Mouse (Mus musculus): ENCODE measurements around the gene Ttll10. TPM values are rescaled to one million over a fixed set of nuclear protein-coding genes. Genes with fewer than 3 reads are reported as not detected.

Gene Ttll10
- not detected for total RNA-seq (2021)
- long read RNA-seq, experiment 1 = 0 reads
- long read RNA-seq, experiment 2 = 0 reads

DNA sequence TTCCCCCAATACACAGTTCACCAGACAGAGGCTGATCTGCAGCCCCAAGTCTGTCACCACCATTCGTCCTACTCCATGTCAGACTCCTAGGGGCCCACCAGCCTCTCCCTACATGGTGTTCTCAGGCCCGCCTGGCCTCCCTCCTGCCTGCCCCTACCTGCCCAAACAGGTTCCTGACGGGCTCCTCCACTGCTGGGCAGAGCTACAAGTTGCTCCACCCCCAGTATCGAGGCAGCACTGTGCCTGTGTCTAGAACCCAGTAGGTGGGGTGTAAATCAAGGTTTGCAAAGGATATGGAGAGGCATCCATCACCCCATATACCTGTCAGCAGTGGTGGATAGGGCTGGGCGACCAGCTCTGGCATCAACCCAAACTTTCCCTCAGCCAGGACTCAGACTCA, at the start of gene Ttll10:
Gene Ttll10, minus strand, starts transcription at position 154 of the 400 bp plus-strand sequence.
- intact Hi-C loops (cut with DNase I) = no loop called here
- DNase-seq = no peak

- intact Hi-C loops (cut with DNase I) = no loop called here
- no peak for DNase-seq
Measured at GRCm38 (mm10) chr4:156103342-156103741, 44.1 kb upstream of the Ttll10 start.

GRCm38 (mm10) chr4:156101481-156101903, 42.3 kb upstream of the Ttll10 start:
- no peak for DNase-seq
- intact Hi-C loops (cut with DNase I) = loop anchor here (2.0 kb wide), 1 partner anchor 143 kb away; no protein-coding TSS in a partner anchor

DNA sequence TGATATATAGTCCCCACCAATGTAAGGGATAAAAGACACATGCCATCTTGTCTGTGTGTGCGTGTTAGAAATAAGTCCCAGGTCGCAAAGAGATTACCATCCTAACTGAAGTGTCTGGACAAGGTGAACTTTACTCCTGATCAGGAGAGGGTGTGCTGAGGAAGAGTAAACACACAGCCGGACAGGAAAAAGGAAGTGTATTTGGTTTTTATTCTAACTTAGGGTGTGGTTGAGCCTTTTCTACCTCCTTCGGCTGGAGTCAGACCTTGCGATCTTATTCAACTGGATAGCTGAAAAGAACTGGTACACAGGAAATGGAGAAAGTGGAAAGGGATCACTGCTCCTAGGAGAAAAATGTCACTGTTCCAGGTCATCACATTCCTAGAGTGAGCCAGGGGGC, 41.3 kb upstream of the Ttll10 start:
- intact Hi-C loops (cut with DNase I) = loop anchor here (1.0 to 2.0 kb wide), 2 partner anchors 30 to 142 kb away; no protein-coding TSS in a partner anchor
- DNase-seq = no peak

DNA sequence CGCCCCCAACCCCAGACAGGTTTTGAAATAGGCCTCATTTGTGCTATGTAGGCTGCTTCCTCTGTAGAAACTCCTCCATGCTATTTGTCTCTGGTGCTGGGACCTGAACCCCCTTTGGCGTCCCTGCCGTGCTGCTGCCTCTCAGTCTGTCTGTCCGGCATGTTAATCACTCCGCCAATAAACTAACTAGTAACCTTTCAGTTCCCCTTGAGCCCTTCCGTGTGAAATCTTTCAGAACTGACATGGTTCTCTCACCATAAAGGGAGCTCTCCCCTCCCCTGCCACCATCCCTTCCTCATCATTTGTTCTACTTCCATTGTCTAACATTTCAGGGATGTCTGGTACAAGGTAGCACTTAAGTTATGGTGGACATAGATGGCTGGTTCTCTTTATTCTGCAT, 40.2 kb upstream of the Ttll10 start:
- intact Hi-C loops (cut with DNase I) = loop anchor here (5.0 kb wide), 1 partner anchor 127 kb away; no protein-coding TSS in a partner anchor
- no peak for DNase-seq

DNA sequence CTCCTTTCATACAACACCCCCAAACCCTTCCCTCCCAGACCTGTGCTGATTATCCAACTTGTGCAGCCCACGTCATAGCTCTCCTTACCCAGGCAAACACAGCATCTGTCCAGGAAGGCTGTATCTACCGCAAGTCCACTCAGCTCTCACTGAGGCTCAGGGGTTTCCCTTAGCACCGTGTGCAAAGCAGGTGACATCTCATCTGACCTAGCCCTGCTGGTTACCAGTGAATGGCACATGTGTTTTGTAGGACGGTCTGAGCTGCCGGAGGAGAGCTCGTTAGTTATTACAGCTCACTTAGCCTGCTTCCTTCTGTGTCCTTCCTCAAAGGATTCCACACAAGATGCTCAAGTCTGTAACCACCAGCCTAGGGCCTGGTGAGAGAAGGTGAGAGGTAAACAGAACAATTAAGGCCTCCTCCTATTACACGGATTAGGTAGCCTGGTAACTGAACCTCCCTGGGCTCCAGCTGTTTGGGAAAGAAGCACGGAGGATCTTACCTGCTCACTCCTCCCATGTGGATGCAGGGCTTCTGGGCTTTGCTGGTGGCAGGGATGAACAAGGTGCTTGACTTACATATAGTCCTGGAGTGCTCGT, 38.7 kb upstream of the Ttll10 start:
- DNase-seq = no peak
- intact Hi-C loops (cut with DNase I) = loop anchor here (5.0 kb wide), 1 partner anchor 126 kb away; no protein-coding TSS in a partner anchor

DNA sequence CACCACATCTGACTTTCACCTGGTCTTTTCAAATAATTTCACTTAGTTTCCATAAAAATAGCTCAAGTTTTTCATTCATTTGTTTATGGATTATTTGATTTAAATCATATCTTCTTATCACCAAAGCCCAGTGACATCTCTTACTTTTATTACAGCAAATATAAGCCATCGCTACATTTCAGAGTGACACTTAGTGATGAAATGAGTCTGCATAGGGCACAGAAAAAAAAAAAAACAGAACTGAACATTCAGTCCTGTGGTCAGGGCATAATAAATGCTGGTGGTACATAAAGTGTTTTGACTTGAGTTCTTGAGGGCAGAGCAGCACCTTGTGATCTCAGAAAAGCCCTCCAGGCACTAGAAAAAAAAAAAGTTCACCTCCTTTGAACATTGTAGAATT, 37.0 kb upstream of the Ttll10 start:
- DNase-seq = no peak
- intact Hi-C loops (cut with DNase I) = loop anchor here (5.0 kb wide), 1 partner anchor 124 kb away; no protein-coding TSS in a partner anchor

- intact Hi-C loops (cut with DNase I) = no loop called here
- no peak for DNase-seq
Measured at GRCm38 (mm10) chr4:156093758-156094157, 34.5 kb upstream of the Ttll10 start.

DNA sequence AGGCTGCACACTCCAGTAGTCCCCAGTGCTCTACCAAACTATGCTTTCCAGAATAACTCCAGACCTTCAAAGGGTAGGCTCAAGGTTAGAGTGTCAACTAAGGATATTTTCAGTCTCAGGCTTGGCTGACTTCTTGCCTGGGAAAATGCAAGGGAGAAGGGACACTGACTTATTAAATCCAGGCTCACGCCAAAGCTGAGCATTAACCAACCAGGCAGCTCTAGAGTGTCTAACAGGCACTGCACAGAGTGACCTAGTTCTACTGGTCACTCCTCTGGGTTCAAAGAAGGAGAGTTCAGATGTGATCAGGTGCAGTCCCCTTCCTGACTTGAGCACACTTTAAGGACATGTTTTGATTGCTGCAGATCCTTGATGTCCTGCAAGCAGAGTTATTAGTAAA, 33.6 kb upstream of the Ttll10 start:
- intact Hi-C loops (cut with DNase I) = no loop called here
- no peak for DNase-seq

GRCm38 (mm10) chr4:156091236-156091635, 32.0 kb upstream of the Ttll10 start:
- no peak for DNase-seq
- intact Hi-C loops (cut with DNase I) = no loop called here

GRCm38 (mm10) chr4:156087398-156088087, 28.3 kb upstream of the Ttll10 start:
- intact Hi-C loops (cut with DNase I) = no loop called here
- DNase-seq = no peak

GRCm38 (mm10) chr4:156085256-156085655, 26.0 kb upstream of the Ttll10 start:
- DNase-seq = no peak
- intact Hi-C loops (cut with DNase I) = no loop called here

DNA sequence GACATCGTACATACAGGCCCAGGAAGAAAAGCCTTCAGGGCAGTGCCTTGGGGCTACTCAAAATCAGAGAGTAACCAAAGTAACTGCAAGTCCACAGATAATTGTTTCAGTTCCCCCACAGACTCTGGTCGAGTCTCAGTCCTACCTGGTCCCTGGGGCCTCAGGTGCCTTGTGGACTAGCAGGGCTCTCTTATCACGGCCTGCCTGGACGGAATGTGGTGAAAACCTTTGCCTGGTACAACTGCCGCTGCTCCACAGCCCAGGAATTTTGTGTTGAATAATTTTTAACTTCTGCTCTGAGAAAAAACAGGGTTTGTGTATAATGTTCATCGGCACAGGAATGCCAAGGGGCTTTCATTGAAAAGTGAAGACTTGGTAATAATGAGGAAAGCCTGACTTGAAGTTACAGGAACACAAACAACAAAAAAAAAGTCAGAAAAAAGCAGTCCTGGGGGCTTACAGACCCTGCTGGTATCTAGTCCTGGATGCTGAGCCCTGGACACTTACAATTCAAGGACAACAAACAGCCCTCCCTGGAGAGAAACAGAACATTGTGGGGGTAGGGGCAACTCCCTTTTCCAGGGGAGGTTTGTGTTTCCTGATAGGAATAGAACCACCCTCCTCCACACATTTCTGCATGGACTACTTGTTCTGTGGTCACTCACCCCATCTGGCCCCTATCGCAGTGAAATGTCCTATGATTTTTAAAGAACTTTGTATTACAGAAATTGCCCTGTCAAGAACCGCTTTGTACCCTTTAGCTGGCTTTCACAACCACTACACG, 25.1 kb upstream of the Ttll10 start:
- intact Hi-C loops (cut with DNase I) = no loop called here
- DNase-seq = no peak

DNA sequence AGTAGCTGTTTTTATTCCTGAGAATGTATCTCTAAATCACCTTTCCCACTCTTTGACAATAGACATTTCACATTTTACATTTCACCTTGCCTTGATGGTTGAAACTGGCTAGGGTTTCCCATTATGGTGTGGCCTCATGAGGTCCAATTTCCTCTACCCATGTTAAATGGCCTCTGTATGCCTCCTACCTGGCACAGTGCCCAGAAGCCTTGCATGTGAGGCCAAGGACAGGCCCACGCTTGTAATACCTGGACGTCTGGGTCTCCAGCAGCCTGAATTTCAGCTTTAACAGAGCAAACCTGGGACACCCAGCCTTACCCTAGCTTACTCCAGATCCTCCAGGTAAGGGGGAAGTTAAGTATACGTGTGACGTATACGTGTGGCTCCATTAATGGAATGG, 24.1 kb upstream of the Ttll10 start:
- intact Hi-C loops (cut with DNase I) = no loop called here
- no peak for DNase-seq

GRCm38 (mm10) chr4:156082621-156083234, 23.5 kb upstream of the Ttll10 start:
- intact Hi-C loops (cut with DNase I) = no loop called here
- no peak for DNase-seq

GRCm38 (mm10) chr4:156077499-156078301, 18.5 kb upstream of the Ttll10 start:
- intact Hi-C loops (cut with DNase I) = no loop called here
- DNase-seq = no peak

GRCm38 (mm10) chr4:156076911-156077382, 17.7 kb upstream of the Ttll10 start:
- no peak for DNase-seq
- intact Hi-C loops (cut with DNase I) = no loop called here

DNA sequence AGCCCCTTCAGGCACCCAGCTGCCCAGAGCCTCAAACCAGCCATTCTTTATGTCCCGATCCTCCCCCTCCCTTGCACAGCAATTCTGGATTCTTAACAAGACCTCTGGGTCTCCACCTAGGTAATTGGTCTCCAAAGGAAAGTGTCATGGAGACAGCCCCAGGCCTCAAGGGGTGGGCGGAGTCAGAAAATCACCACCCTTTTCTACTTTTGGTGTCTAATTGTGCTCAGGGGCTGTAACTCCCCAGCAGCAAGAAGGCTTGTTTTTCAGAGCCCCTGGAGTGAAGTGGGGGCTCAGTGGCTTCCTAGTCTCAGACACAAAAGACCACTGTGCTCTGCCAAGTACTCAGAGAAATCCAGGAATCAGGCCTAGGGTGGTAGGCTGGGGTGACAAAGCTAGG, 11.5 kb upstream of the Ttll10 start:
- no peak for DNase-seq
- intact Hi-C loops (cut with DNase I) = loop anchor here (1.0 kb wide), 1 partner anchor 30 kb away; no protein-coding TSS in a partner anchor

DNA sequence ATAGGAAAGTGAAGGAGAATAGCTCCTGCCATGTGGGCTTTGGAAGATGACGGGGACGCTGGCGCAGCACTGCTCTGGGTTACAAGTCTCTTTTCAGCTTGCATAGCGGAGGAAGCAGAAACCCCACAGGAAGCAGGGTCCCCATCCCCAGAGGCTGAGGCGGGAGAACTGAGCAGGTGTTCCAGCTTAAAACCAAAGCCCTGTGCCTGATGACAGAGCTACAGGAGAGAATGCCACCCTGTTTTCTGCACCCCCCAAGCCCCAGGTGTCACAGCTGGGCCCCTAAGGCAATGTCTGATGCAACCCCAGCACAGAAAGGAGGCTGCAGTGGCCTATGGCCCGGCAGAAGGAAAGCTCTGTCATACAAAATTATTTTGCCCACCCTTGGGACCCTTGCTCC, 11.1 kb upstream of the Ttll10 start:
- intact Hi-C loops (cut with DNase I) = loop anchor here (1.0 kb wide), 1 partner anchor 30 kb away; no protein-coding TSS in a partner anchor
- no peak for DNase-seq

DNA sequence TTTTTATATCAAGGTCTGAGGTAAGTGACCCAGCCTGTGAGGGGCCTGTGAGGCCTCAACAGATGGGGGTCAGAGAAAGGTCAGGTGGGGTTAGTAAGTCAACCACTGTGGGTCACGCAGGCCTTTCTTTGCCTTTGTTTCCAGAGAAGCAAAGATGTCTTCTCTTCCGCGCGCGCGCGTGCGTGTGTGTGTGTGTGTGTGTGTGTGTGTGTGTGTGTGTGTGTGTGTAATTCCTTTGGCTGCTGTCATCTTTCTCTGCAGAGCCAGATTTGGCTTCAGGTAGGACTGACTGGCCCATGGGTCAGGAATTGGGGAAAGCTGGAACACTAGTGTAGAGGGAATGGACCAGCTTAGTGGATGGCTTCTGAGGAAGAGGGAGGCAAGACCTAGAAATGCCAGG, 10.5 kb upstream of the Ttll10 start:
- no peak for DNase-seq
- intact Hi-C loops (cut with DNase I) = loop anchor here (1.0 kb wide), 1 partner anchor 31 kb away; no protein-coding TSS in a partner anchor

Measured in gastrocnemius, postnatal 36 days (tissue).